Mouse (Mus musculus): ENCODE results near the gene Homer1. TPM values are rescaled to one million over a fixed set of nuclear protein-coding genes. Genes with fewer than 3 reads are reported as not detected.

Gene Homer1
- total RNA-seq (2023; ENCODE audit: inconsistent age), result 19.4 to 24.2 TPM (median 21.6 TPM) in 4 replicates

GRCm38 (mm10) chr13:93299316-93299715 is at the start of gene Homer1:
Homer1 (plus strand) TSS chr13:93299635.

Other genes starting within 250 kb of the Homer1 start
- gene Cmya5, start 154.9 kb upstream of the Homer1 start, total RNA-seq (2023; ENCODE audit: inconsistent age), result 0.29 to 0.60 TPM (median 0.45 TPM) in 4 replicates
- gene Tent2, start 107.2 kb upstream of the Homer1 start, total RNA-seq (2023; ENCODE audit: inconsistent age), result 91.2 to 121 TPM (median 116 TPM) in 4 replicates
- gene Jmy, start 200.2 kb downstream of the Homer1 start, total RNA-seq (2023; ENCODE audit: inconsistent age), result 55.4 to 60.7 TPM (median 57.8 TPM) in 4 replicates

Data from B cell, adult (primary cell).